Mouse (Mus musculus) neural tube, embryonic 11.5 days (tissue): ENCODE results near the gene Smyd3. TPM values are rescaled to one million over a fixed set of nuclear protein-coding genes. Genes with fewer than 3 reads are reported as not detected.
"Not testable (repeated sequence)": the region's sequence is repeated elsewhere in the genome, so short reads cannot be mapped to it uniquely, and the experiment has no call there.

Experiments
- ATAC-seq: fragments of 200-750 bp; cut with Nextera tagmentation; 2 replicates; pipeline ENCODE4 v1.8.0; 2017; ENCODE audit warnings: moderate number of reproducible peaks, mild to moderate bottlenecking, moderate TSS enrichment, moderate library complexity; ENCODE audit not compliant: insufficient read depth, low FRiP score, low TSS enrichment
- DNase-seq: peaks from one replicate; pipeline ENCODE4 v3.0.0-alpha.2; 2015; ENCODE audit warnings: low spot score
- H3K27ac ChIP-seq: fragments of 300-500 bp; sonication (generic); 2 replicates; pipeline ENCODE4 v1.5.1; 2014; ENCODE audit warnings: low read depth, mild to moderate bottlenecking, low read length
- H3K27me3 ChIP-seq: fragments of 300-500 bp; sonication (generic); 2 replicates; pipeline ENCODE4 v1.6.1; 2014; ENCODE audit warnings: mild to moderate bottlenecking, low read length, mixed read lengths; ENCODE audit not compliant: control insufficient read depth, insufficient read depth
- H3K36me3 ChIP-seq: fragments of 300-500 bp; sonication (generic); 2 replicates; pipeline ENCODE4 v1.6.1; 2014; ENCODE audit warnings: mild to moderate bottlenecking, low read length, moderate library complexity, mixed read lengths; ENCODE audit not compliant: control insufficient read depth, insufficient read depth
- H3K4me1 ChIP-seq: fragments of 300-500 bp; sonication (generic); 2 replicates; pipeline ENCODE4 v1.6.1; 2014; ENCODE audit warnings: low read length, mixed read lengths; ENCODE audit not compliant: control insufficient read depth, insufficient read depth
- H3K4me2 ChIP-seq: fragments of 300-500 bp; sonication (generic); 2 replicates; pipeline ENCODE4 v1.6.1; 2014; ENCODE audit warnings: low read depth, mild to moderate bottlenecking, moderate library complexity
- H3K4me3 ChIP-seq: fragments of 300-500 bp; sonication (generic); 2 replicates; pipeline ENCODE4 v1.5.1; 2014; ENCODE audit warnings: low read depth, low read length
- H3K9ac ChIP-seq: fragments of 300-500 bp; sonication (generic); 2 replicates; pipeline ENCODE4 v1.6.1; 2014; ENCODE audit warnings: mild to moderate bottlenecking, low read length
- H3K9me3 ChIP-seq: fragments of 300-500 bp; sonication (generic); 2 replicates; pipeline ENCODE4 v1.6.1; 2016; ENCODE audit warnings: low read length; ENCODE audit not compliant: control insufficient read depth
- WGBS: fragments of 180-500 bp; shearing (Covaris S2); extraction: QIAGEN DNeasy Blood & Tissue Kit; methylation state at CpG from one replicate; pipeline ENCODE4 v1.1.7; 2014; 5-methylcytosine and 5-hydroxymethylcytosine counted together
- polyA plus RNA-seq: library from polyadenylated mRNA; unstranded; fragments of >200 nt; fragmentation: Nextera tagmentation; extraction: Ambion mirVana; gene quantifications from 2 replicates; pipeline ENCODE4 v1.2.1, GENCODE M21; 2014

The Smyd3 gene
- polyA plus RNA-seq, 1 experiment from 2014 or later: 19.7 TPM

- H3K36me3 ChIP-seq, H3K4me1 ChIP-seq, H3K9ac ChIP-seq, H3K27ac ChIP-seq, ATAC-seq, H3K4me3 ChIP-seq, H3K27me3 ChIP-seq, H3K9me3 ChIP-seq, H3K4me2 ChIP-seq, DNase-seq: not testable (repeated sequence)
- WGBS: 99% methylated on average over 6 of the region's 6 CpGs
Measured at GRCm38 (mm10) chr1:179290181-179290580, 227.7 kb downstream of the Smyd3 start.

GRCm38 (mm10) chr1:179289744-179290143 is 228.1 kb downstream of the Smyd3 start:
- ATAC-seq (no peak), DNase-seq (no peak)
- Histone ChIP-seq H3K9me3 (no peaks in the 10 kb centered on the region), H3K4me2 (no peak overlapping the region), H3K9ac (no peak overlapping the region), H3K4me3 (no peak overlapping the region), H3K27ac (no peak overlapping the region), H3K36me3 (no peaks in the 10 kb centered on the region), H3K4me1 (no peaks in the 10 kb centered on the region), H3K27me3 (no peaks in the 10 kb centered on the region)
- 92% methylated on average over 3 of the region's 3 CpGs for WGBS

- Histone ChIP-seq H3K27ac (no peak overlapping the region), H3K27me3 (no peaks in the 10 kb centered on the region), H3K9me3 (no peaks in the 10 kb centered on the region), H3K36me3 (no peaks in the 10 kb centered on the region), H3K4me3 (no peak overlapping the region), H3K4me1 (no peaks in the 10 kb centered on the region), H3K4me2 (no peak overlapping the region), H3K9ac (no peak overlapping the region)
- no peak for ATAC-seq
- WGBS: 89% methylated on average over 6 of the region's 6 CpGs
- no peak for DNase-seq
Measured at GRCm38 (mm10) chr1:179286748-179287147, 231.1 kb downstream of the Smyd3 start.

DNA sequence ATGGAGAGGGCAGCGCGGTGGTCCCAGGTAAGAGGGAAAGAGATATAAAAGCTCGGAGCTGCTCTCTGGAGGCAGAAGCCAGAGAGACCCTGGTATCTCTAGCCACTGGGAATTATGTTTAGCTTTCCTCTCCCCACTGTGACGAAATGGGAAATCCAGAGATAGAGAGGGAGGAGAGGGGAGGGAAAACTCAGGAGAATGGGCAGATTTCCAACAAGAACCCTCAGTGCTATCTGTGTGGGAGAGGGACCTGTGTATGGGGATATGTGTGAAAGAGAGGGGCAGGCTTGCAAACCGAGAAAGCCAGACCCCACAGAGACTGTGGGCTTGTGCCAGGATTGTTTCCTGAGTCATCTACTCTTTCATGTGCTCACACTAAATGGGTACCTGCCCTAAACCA is 235.0 kb downstream of the Smyd3 start:
- ATAC-seq (no peak), DNase-seq (no peak)
- no peak overlapping the region for H3K4me3 ChIP-seq
- H3K9ac ChIP-seq: no peak overlapping the region
- 92% methylated on average over 5 of the region's 5 CpGs for WGBS
- no peaks in the 10 kb centered on the region for H3K9me3 ChIP-seq
- H3K4me1 ChIP-seq: no peaks in the 10 kb centered on the region
- H3K27me3 ChIP-seq: no peaks in the 10 kb centered on the region
- no peak overlapping the region for H3K27ac ChIP-seq
- no peaks in the 10 kb centered on the region for H3K36me3 ChIP-seq
- no peak overlapping the region for H3K4me2 ChIP-seq

GRCm38 (mm10) chr1:179281401-179282121 is 236.3 kb downstream of the Smyd3 start:
- no peak overlapping the region for H3K9ac ChIP-seq
- H3K4me2 ChIP-seq: no peak overlapping the region
- no peak for ATAC-seq
- H3K4me1 ChIP-seq: no peaks in the 10 kb centered on the region
- no peaks in the 10 kb centered on the region for H3K9me3 ChIP-seq
- no peaks in the 10 kb centered on the region for H3K27me3 ChIP-seq
- H3K27ac ChIP-seq: no peak overlapping the region
- no peak overlapping the region for H3K4me3 ChIP-seq
- WGBS: 82% methylated on average over 13 of the region's 13 CpGs
- DNase-seq: no peak
- no peaks in the 10 kb centered on the region for H3K36me3 ChIP-seq

GRCm38 (mm10) chr1:179279116-179279515 is 238.7 kb downstream of the Smyd3 start:
- H3K27ac ChIP-seq: no peak overlapping the region
- no peaks in the 10 kb centered on the region for H3K36me3 ChIP-seq
- DNase-seq (no peak), ATAC-seq (no peak)
- H3K27me3 ChIP-seq: no peaks in the 10 kb centered on the region
- H3K9ac ChIP-seq: no peak overlapping the region
- H3K9me3 ChIP-seq: no peaks in the 10 kb centered on the region
- WGBS: 98% methylated on average over 4 of the region's 4 CpGs
- no peaks in the 10 kb centered on the region for H3K4me1 ChIP-seq
- no peak overlapping the region for H3K4me3 ChIP-seq
- no peak overlapping the region for H3K4me2 ChIP-seq

DNA sequence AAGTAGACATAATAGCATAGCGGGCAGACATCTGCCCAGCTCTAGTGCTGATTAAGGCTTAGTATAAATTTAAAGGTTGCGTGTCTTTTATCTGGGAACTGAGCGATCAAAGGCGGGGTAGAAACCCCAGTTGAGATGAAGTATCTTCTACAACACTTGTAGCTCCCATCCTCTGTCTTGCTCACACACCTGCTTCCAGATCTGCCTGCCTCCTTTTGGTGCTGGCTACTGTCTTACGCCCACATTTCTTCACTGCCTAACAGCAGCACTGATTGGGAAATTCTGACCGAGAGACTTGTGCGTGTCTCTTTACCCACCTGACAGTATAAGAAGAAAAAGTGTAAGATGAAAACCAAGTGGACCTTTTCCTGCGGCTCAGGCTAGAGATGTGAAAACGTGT is 240.5 kb downstream of the Smyd3 start:
- ATAC-seq (no peak), DNase-seq (no peak)
- H3K9me3 ChIP-seq: no peaks in the 10 kb centered on the region
- H3K9ac ChIP-seq: no peak overlapping the region
- no peaks in the 10 kb centered on the region for H3K36me3 ChIP-seq
- no peak overlapping the region for H3K4me3 ChIP-seq
- no peak overlapping the region for H3K27ac ChIP-seq
- 93% methylated on average over 9 of the region's 9 CpGs for WGBS
- no peaks in the 10 kb centered on the region for H3K27me3 ChIP-seq
- H3K4me2 ChIP-seq: no peak overlapping the region
- H3K4me1 ChIP-seq: no peaks in the 10 kb centered on the region

DNA sequence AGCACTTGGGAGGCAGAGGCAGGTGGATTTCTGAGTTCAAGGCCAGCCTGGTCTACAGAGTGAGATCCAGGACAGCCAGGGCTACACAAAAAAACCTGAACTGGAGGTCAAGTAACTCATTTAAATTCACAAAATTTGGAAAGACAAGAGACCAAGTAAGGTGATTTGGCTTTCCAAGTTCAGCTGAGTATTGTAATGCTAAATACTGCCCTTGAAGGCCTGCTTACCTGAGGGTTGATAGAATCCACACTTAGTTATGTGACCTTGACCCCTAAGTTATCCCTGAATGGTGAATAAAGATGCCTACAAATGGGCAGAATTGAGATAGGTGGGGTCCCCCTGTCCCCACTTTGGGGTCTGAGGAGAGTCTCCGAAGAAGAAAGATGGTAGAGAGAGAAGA is 241.0 kb downstream of the Smyd3 start:
- Histone ChIP-seq H3K27ac (no peak overlapping the region), H3K4me3 (no peak overlapping the region), H3K27me3 (no peaks in the 10 kb centered on the region), H3K36me3 (no peaks in the 10 kb centered on the region), H3K4me2 (no peak overlapping the region), H3K9ac (no peak overlapping the region), H3K9me3 (no peaks in the 10 kb centered on the region), H3K4me1 (no peaks in the 10 kb centered on the region)
- no peak for DNase-seq
- WGBS: 96% methylated on average over 1 of the region's 1 CpGs
- no peak for ATAC-seq

- Histone ChIP-seq H3K9me3 (0 out of 2 replicates have a peak, but pooled peaks cover 4% of the 10 kb centered on the region), H3K4me2 (no peak overlapping the region), H3K4me1 (no peaks in the 10 kb centered on the region), H3K4me3 (no peak overlapping the region), H3K36me3 (no peaks in the 10 kb centered on the region), H3K27me3 (no peaks in the 10 kb centered on the region), H3K27ac (no peak overlapping the region), H3K9ac (no peak overlapping the region)
- no peak for ATAC-seq
- DNase-seq: no peak
- 92% methylated on average over 4 of the region's 4 CpGs for WGBS
Measured at GRCm38 (mm10) chr1:179272926-179273325, 244.9 kb downstream of the Smyd3 start.
